Mouse (Mus musculus) liver, embryonic 14.5 days (tissue): Measurements from ENCODE around the gene Col3a1.

ENCODE experiments used
- CTCF ChIP-seq: IDR thresholded peaks from 2 replicates; pipeline ENCODE4 v1.5.1; 2016; ENCODE audit warnings: antibody characterized with exemption, low read depth, control low read depth
- EP300 ChIP-seq: IDR thresholded peaks from 2 replicates; pipeline ENCODE4 v1.6.1; 2016; ENCODE audit warnings: antibody characterized with exemption, low read depth

DNA sequence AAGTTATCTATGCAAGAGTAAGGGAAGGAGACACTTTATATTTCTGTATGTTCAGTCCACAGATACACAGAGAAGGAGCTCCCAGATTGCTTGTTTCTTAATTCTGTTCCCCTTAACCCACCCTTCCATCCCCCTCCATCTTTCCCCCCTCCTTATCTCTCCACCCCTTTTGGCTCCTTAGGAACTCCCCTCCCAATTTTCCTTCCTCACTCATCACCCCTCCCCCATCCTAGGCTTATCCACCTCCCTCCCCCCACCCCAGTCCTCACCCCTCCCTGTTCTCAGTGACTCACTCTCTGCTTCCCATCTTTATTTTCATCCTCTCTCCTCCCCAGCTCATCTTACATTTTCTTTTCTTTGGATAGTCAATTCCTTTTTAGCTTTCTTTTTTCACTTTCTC lies 1.5 kb downstream of the Col3a1 start:
- TF ChIP-seq CTCF = no peak
- no peak for TF ChIP-seq EP300
